Mouse (Mus musculus) forebrain, embryonic 12.5 days (tissue): ENCODE results near the gene Tor4a. TPM values are rescaled to one million over a fixed set of nuclear protein-coding genes. Genes with fewer than 3 reads are reported as not detected.

Experiments
- ATAC-seq: fragments of 200-750 bp; cut with Nextera tagmentation; 2 replicates; pipeline ENCODE4 v1.8.0; 2017; ENCODE audit warnings: moderate TSS enrichment; ENCODE audit not compliant: low FRiP score
- H3K27ac ChIP-seq: fragments of 300-500 bp; sonication (generic); 2 replicates; pipeline ENCODE4 v1.5.1; 2016; ENCODE audit warnings: mild to moderate bottlenecking
- H3K27me3 ChIP-seq: fragments of 300-500 bp; sonication (generic); 2 replicates; pipeline ENCODE4 v1.6.1; 2016; ENCODE audit warnings: mild to moderate bottlenecking
- H3K36me3 ChIP-seq: fragments of 300-500 bp; sonication (generic); replicated peaks from 2 replicates; pipeline ENCODE4 v1.6.1; 2016; ENCODE audit warnings: mild to moderate bottlenecking
- H3K4me1 ChIP-seq: fragments of 300-500 bp; sonication (generic); 2 replicates; pipeline ENCODE4 v1.6.1; 2016
- H3K4me2 ChIP-seq: fragments of 300-500 bp; sonication (generic); 2 replicates; pipeline ENCODE4 v1.6.1; 2016; ENCODE audit warnings: mild to moderate bottlenecking, moderate library complexity
- H3K4me3 ChIP-seq: fragments of 300-500 bp; sonication (generic); replicated peaks from 2 replicates; pipeline ENCODE4 v1.5.1; 2016; ENCODE audit warnings: mild to moderate bottlenecking
- H3K9ac ChIP-seq: fragments of 300-500 bp; sonication (generic); 2 replicates; pipeline ENCODE4 v1.6.1; 2016; ENCODE audit warnings: mild to moderate bottlenecking
- H3K9me3 ChIP-seq: fragments of 300-500 bp; sonication (generic); 2 replicates; pipeline ENCODE4 v1.6.1; 2016
- whole genome bisulfite sequencing: fragments of 180-500 bp; shearing (Covaris S2); methylation state at CpG from one replicate; pipeline ENCODE4 v1.1.7; 2016; 5-methylcytosine and 5-hydroxymethylcytosine counted together
- polyA plus RNA-seq: library from polyadenylated mRNA; unstranded; fragments of >200 nt; fragmentation: Nextera tagmentation; extraction: Ambion mirVana; gene quantifications from 2 replicates; pipeline ENCODE4 v1.2.1, GENCODE M21; 2016

Gene Tor4a
- polyA plus RNA-seq, 1 experiment from 2014 or later: 1.0 TPM

DNA sequence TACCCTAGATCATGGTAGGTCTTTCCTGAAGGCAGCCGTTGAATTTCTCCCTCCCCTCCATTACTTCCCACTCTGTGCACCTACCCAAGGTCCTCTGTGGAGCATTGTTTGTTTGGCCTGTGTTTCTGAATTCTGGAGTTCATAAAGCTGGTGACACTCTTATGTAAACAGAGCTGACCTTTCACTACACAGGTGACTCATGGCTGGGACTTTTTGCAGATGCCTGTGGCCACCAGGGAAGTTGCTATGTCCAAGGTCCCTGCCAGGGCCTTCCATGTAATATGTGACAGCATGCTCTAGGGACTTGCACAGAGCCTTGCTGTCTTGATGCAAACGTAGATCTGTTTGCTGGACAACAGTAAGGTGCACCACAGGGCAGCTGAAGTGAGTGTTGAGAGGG, 47.0 kb downstream of the Tor4a start:
- Histone ChIP-seq H3K4me2 (no peak overlapping the region), H3K4me3 (no peak overlapping the region), H3K27ac (no peak overlapping the region), H3K9me3 (no peaks in the 10 kb centered on the region), H3K27me3 (no peaks in the 10 kb centered on the region), H3K9ac (no peak overlapping the region), H3K36me3 (no peaks in the 10 kb centered on the region), H3K4me1 (no peaks in the 10 kb centered on the region)
- no peak for ATAC-seq
- WGBS: 74% methylated on average over 2 of the region's 2 CpGs

DNA sequence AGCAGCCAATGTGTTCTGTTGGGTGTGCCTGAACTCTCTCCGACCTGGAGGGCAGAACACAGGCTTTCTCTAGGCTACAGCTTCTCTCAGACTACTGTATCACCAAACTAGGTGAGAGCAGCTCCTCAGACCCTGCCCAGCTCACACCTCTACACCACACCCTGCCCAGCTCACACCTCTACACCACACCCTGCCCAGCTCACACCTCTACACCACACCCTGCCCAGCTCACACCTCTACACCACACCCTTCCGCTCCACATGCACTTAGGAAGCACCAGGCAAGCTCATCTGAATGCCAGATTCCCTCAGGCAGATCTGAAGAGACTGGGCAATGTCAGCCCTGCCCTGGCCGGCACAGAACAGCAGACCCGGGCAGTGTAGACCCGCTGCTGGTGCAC, 48.8 kb downstream of the Tor4a start:
- H3K4me3 ChIP-seq: no peak overlapping the region
- H3K9ac ChIP-seq: no peak overlapping the region
- H3K27me3 ChIP-seq: no peaks in the 10 kb centered on the region
- no peaks in the 10 kb centered on the region for H3K36me3 ChIP-seq
- 93% methylated on average over 5 of the region's 5 CpGs for WGBS
- ATAC-seq: no peak
- H3K4me2 ChIP-seq: no peak overlapping the region
- H3K4me1 ChIP-seq: no peaks in the 10 kb centered on the region
- H3K9me3 ChIP-seq: no peaks in the 10 kb centered on the region
- H3K27ac ChIP-seq: no peak overlapping the region

DNA sequence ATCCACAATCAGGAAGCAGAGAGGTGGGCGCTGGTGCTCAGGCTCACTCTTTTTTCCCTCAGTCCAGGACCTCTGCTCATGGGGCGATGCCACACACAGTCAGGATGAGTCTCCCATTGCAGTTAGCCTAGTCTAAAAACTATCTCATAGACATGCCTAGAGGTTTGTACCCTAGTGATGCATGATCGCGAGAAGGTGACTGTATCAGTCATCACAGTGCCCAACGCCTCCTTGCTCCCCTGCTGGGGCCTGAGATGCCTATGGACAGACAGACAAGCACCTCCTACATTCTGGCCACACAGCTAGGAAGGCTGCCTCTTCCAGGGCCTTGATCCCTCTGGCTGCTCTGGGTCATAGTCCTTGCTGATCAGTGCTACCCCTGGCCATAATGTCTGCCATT, 49.3 kb downstream of the Tor4a start:
- no peaks in the 10 kb centered on the region for H3K4me1 ChIP-seq
- no peaks in the 10 kb centered on the region for H3K27me3 ChIP-seq
- WGBS: 87% methylated on average over 5 of the region's 5 CpGs
- H3K9me3 ChIP-seq: no peaks in the 10 kb centered on the region
- no peaks in the 10 kb centered on the region for H3K36me3 ChIP-seq
- H3K4me2 ChIP-seq: no peak overlapping the region
- ATAC-seq: no peak
- no peak overlapping the region for H3K4me3 ChIP-seq
- H3K27ac ChIP-seq: no peak overlapping the region
- H3K9ac ChIP-seq: no peak overlapping the region

DNA sequence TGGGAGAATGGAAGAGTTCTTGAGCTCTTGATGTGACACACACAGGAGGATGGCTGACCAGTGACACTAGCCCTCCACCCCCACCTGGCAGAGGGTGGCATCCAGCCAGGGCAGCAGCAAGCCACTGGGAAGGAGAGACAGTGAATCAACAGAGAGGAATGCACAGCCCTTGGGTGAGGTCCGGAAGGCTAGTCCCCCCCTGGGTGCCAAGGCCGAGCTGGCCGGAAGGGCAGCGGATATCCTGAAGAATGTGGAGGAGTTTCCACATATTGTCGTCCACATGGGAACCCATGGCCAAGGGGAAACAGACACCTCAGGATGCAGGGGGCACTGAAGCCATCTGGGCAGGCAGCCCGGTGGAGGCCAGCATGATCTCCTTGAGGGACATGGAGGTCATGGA, 51.3 kb downstream of the Tor4a start:
- Histone ChIP-seq H3K4me3 (no peak overlapping the region), H3K4me1 (no peaks in the 10 kb centered on the region), H3K4me2 (no peak overlapping the region), H3K9me3 (0 out of 2 replicates have a peak, but pooled peaks cover 3% of the 10 kb centered on the region), H3K27ac (no peak overlapping the region), H3K36me3 (no peaks in the 10 kb centered on the region), H3K9ac (no peak overlapping the region), H3K27me3 (no peaks in the 10 kb centered on the region)
- 82% methylated on average over 6 of the region's 6 CpGs for WGBS
- ATAC-seq: no peak

Other genes starting within 250 kb of the Tor4a start
- gene Zmynd19, start 247.1 kb downstream of the Tor4a start, polyA plus RNA-seq: 21.8 and 21.9 TPM in 2 replicates
- 31.2 and 34.1 TPM in 2 replicates for gene Dph7, start 234.5 kb downstream of the Tor4a start, polyA plus RNA-seq
- 132 and 143 TPM in 2 replicates for gene Mrpl41, start 221.8 kb downstream of the Tor4a start, polyA plus RNA-seq
- gene Pnpla7, start 220.9 kb downstream of the Tor4a start, polyA plus RNA-seq: 3.3 and 4.4 TPM in 2 replicates
- 103 and 112 TPM in 2 replicates for gene Nsmf, start 142.5 kb downstream of the Tor4a start, polyA plus RNA-seq
- gene Entpd8, start 116.6 kb downstream of the Tor4a start, polyA plus RNA-seq: not detected in 2 replicates
- 0.24 TPM in 1 of 2 replicates, not detected in the other for gene Noxa1, start 101.7 kb downstream of the Tor4a start, polyA plus RNA-seq
- 76.8 and 81.0 TPM in 2 replicates for gene Nrarp, start 16.1 kb downstream of the Tor4a start, polyA plus RNA-seq
- gene Nelfb, start 14.6 kb upstream of the Tor4a start, polyA plus RNA-seq: 106 and 111 TPM in 2 replicates
- gene Stpg3, start 17.8 kb upstream of the Tor4a start, polyA plus RNA-seq: not detected in 2 replicates
- gene Fam166a, start 21.9 kb upstream of the Tor4a start, polyA plus RNA-seq: 0.46 and 0.87 TPM in 2 replicates
- gene Tubb4b, start 27.8 kb upstream of the Tor4a start, polyA plus RNA-seq: 496 and 501 TPM in 2 replicates
- gene Slc34a3, start 37.5 kb upstream of the Tor4a start, polyA plus RNA-seq: not detected in 2 replicates
- gene Rnf224, start 39.9 kb upstream of the Tor4a start, polyA plus RNA-seq: not detected in 2 replicates
- gene Rnf208, start 45.4 kb upstream of the Tor4a start, polyA plus RNA-seq: 30.2 and 37.9 TPM in 2 replicates
- gene Cysrt1, start 45.6 kb upstream of the Tor4a start, polyA plus RNA-seq: not detected in 2 replicates
- 4.2 and 6.0 TPM in 2 replicates for gene AL732309.1, start 50.0 kb upstream of the Tor4a start, polyA plus RNA-seq
- 17.6 and 18.1 TPM in 2 replicates for gene Tmem203, start 58.6 kb upstream of the Tor4a start, polyA plus RNA-seq
- 9.3 and 10.0 TPM in 2 replicates for gene Tprn, start 65.7 kb upstream of the Tor4a start, polyA plus RNA-seq
- gene Ssna1, start 75.6 kb upstream of the Tor4a start, polyA plus RNA-seq: 207 and 224 TPM in 2 replicates
- 134 and 141 TPM in 2 replicates for gene Anapc2, start 75.6 kb upstream of the Tor4a start, polyA plus RNA-seq
- not detected in 2 replicates for gene Tmem210, start 91.3 kb upstream of the Tor4a start, polyA plus RNA-seq
- gene Lrrc26, start 93.0 kb upstream of the Tor4a start, polyA plus RNA-seq: not detected in 2 replicates
- gene Grin1, start 122.3 kb upstream of the Tor4a start, polyA plus RNA-seq: 2.2 and 5.6 TPM in 2 replicates
- gene Man1b1, start 135.5 kb upstream of the Tor4a start, polyA plus RNA-seq: 74.8 and 80.8 TPM in 2 replicates
- 18.0 and 19.9 TPM in 2 replicates for gene Dpp7, start 159.5 kb upstream of the Tor4a start, polyA plus RNA-seq
- 4.0 and 4.3 TPM in 2 replicates for gene Uap1l1, start 168.8 kb upstream of the Tor4a start, polyA plus RNA-seq
- gene Sapcd2, start 175.4 kb upstream of the Tor4a start, polyA plus RNA-seq: 60.8 and 67.8 TPM in 2 replicates
- gene Entpd2, start 199.0 kb upstream of the Tor4a start, polyA plus RNA-seq: 0.22 TPM in 1 of 2 replicates, not detected in the other
- 192 and 198 TPM in 2 replicates for gene Npdc1, start 202.5 kb upstream of the Tor4a start, polyA plus RNA-seq
- gene Fut7, start 226.4 kb upstream of the Tor4a start, polyA plus RNA-seq: 0.14 TPM in 1 of 2 replicates, not detected in the other
- gene Abca2, start 231.8 kb upstream of the Tor4a start, polyA plus RNA-seq: 10.9 and 12.5 TPM in 2 replicates